Mouse (Mus musculus): ENCODE results near the gene Sirt4.

GRCm38 (mm10) chr5:115500383-115500935 lies 15.9 kb upstream of the Sirt4 start:
- no peak for TF ChIP-seq CTCF (IDR thresholded peaks at IDR 0.05; ENCODE audit: low read depth, low read length)
- TF ChIP-seq POLR2A (IDR thresholded peaks at IDR 0.05; ENCODE audit: insufficient read depth, low read length), result no peak

Data from ES-Bruce4 (cell line).